Mouse (Mus musculus) limb, embryonic 12.5 days (tissue): ENCODE results near the gene Pcsk6. TPM values are rescaled to one million over a fixed set of nuclear protein-coding genes. Genes with fewer than 3 reads are reported as not detected.

Source experiments
- ATAC-seq: fragments of 200-750 bp; cut with Nextera tagmentation; 2 replicates; pipeline ENCODE4 v1.8.0; 2017; ENCODE audit warnings: low read depth, moderate TSS enrichment; ENCODE audit not compliant: insufficient number of reproducible peaks, insufficient read depth, low FRiP score, low TSS enrichment
- H3K27ac ChIP-seq: fragments of 300-500 bp; sonication (generic); 2 replicates; pipeline ENCODE4 v1.5.1; 2016; ENCODE audit warnings: mild to moderate bottlenecking, moderate library complexity
- H3K27me3 ChIP-seq: fragments of 300-500 bp; sonication (generic); 2 replicates; pipeline ENCODE4 v1.6.1; 2016; ENCODE audit warnings: mild to moderate bottlenecking, moderate library complexity
- H3K36me3 ChIP-seq: fragments of 300-500 bp; sonication (generic); 2 replicates; pipeline ENCODE4 v1.6.1; 2016; ENCODE audit warnings: mild to moderate bottlenecking, moderate library complexity
- H3K4me1 ChIP-seq: fragments of 300-500 bp; sonication (generic); replicated peaks from 2 replicates; pipeline ENCODE4 v1.6.1; 2016
- H3K4me2 ChIP-seq: fragments of 300-500 bp; sonication (generic); 2 replicates; pipeline ENCODE4 v1.6.1; 2016; ENCODE audit warnings: mild to moderate bottlenecking, moderate library complexity
- H3K4me3 ChIP-seq: fragments of 300-500 bp; sonication (generic); replicated peaks from 2 replicates; pipeline ENCODE4 v1.5.1; 2016; ENCODE audit warnings: mild to moderate bottlenecking
- H3K9ac ChIP-seq: fragments of 300-500 bp; sonication (generic); replicated peaks from 2 replicates; pipeline ENCODE4 v1.6.1; 2016; ENCODE audit warnings: mild to moderate bottlenecking, moderate library complexity
- H3K9me3 ChIP-seq: fragments of 300-500 bp; sonication (generic); 2 replicates; pipeline ENCODE4 v1.6.1; 2016; ENCODE audit warnings: mild to moderate bottlenecking, moderate library complexity
- WGBS: fragments of 180-500 bp; shearing (Covaris S2); methylation state at CpG from one replicate; pipeline ENCODE4 v1.1.7; 2016; 5-methylcytosine and 5-hydroxymethylcytosine counted together
- polyA plus RNA-seq: library from polyadenylated mRNA; unstranded; fragments of >200 nt; fragmentation: Nextera tagmentation; extraction: Ambion mirVana; gene quantifications from 2 replicates; pipeline ENCODE4 v1.2.1, GENCODE M21; 2016

Pcsk6 gene
- polyA plus RNA-seq, 1 experiment from 2014 or later: 6.1 TPM

DNA sequence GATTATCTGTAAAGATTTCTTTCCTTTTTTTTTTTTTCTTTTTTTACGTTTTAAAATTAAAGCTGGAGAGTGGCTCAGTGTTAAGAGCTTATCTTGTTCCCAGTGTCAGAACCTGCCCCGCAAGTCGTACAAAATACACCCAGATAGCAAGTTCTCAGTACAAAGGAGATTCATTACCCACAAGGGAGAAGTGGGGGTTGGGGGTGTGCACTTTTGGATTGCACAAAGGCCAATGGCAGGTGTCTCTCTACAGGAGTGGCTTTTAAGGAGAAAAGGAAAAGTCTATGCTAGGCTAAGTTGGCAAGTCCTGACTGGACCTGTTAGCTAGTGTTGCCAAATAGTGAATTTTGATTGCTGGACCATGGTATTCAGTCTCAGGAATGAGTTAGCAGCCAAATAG, 140.3 kb downstream of the Pcsk6 start:
- Histone ChIP-seq H3K27ac (no peak overlapping the region), H3K27me3 (no peaks in the 10 kb centered on the region), H3K9me3 (peaks cover 17% of the 10 kb centered on the region), H3K4me2 (no peak overlapping the region), H3K4me1 (peaks cover 11% of the 10 kb centered on the region), H3K4me3 (no peak overlapping the region), H3K36me3 (no peaks in the 10 kb centered on the region), H3K9ac (no peak overlapping the region)
- WGBS: 75% methylated on average over 3 of the region's 3 CpGs
- ATAC-seq: no peak

GRCm38 (mm10) chr7:66003447-66003846, 141.9 kb downstream of the Pcsk6 start:
- ATAC-seq: no peak
- peaks cover 14% of the 10 kb centered on the region for H3K4me1 ChIP-seq
- no peak overlapping the region for H3K4me3 ChIP-seq
- 81% methylated on average over 5 of the region's 5 CpGs for WGBS
- H3K27me3 ChIP-seq: no peaks in the 10 kb centered on the region
- H3K9ac ChIP-seq: no peak overlapping the region
- H3K9me3 ChIP-seq: 0 out of 2 replicates have a peak, but pooled peaks cover 10% of the 10 kb centered on the region
- H3K36me3 ChIP-seq: no peaks in the 10 kb centered on the region
- H3K4me2 ChIP-seq: no peak overlapping the region
- no peak overlapping the region for H3K27ac ChIP-seq

- Histone ChIP-seq H3K27me3 (no peaks in the 10 kb centered on the region), H3K4me2 (no peak overlapping the region), H3K36me3 (no peaks in the 10 kb centered on the region), H3K9me3 (0 out of 2 replicates have a peak, but pooled peaks cover 7% of the 10 kb centered on the region), H3K4me3 (no peak overlapping the region), H3K4me1 (peaks cover 14% of the 10 kb centered on the region), H3K9ac (no peak overlapping the region), H3K27ac (no peak overlapping the region)
- ATAC-seq: no peak; the same call in 1 of the 2 replicates
- WGBS: 43% methylated on average over 13 of the region's 13 CpGs
Observed at GRCm38 (mm10) chr7:66003865-66004638, 142.5 kb downstream of the Pcsk6 start.

GRCm38 (mm10) chr7:66005066-66005465, 143.5 kb downstream of the Pcsk6 start:
- Histone ChIP-seq H3K9ac (no peak overlapping the region), H3K4me1 (peaks cover 14% of the 10 kb centered on the region), H3K4me3 (no peak overlapping the region), H3K36me3 (no peaks in the 10 kb centered on the region), H3K27ac (no peak overlapping the region), H3K27me3 (no peaks in the 10 kb centered on the region), H3K4me2 (no peak overlapping the region), H3K9me3 (no peaks in the 10 kb centered on the region)
- no peak for ATAC-seq
- 86% methylated on average over 10 of the region's 10 CpGs for WGBS

GRCm38 (mm10) chr7:66008161-66008891, 146.8 kb downstream of the Pcsk6 start:
- peaks cover 42% of the 10 kb centered on the region for H3K4me1 ChIP-seq
- no peaks in the 10 kb centered on the region for H3K9me3 ChIP-seq
- H3K27ac ChIP-seq: no peak overlapping the region
- 63% methylated on average over 11 of the region's 11 CpGs for WGBS
- no peak for ATAC-seq
- H3K9ac ChIP-seq: no peak overlapping the region
- no peak overlapping the region for H3K4me3 ChIP-seq
- no peaks in the 10 kb centered on the region for H3K36me3 ChIP-seq
- H3K27me3 ChIP-seq: 0 out of 2 replicates have a peak, but pooled peaks cover 4% of the 10 kb centered on the region
- H3K4me2 ChIP-seq: no peak overlapping the region

DNA sequence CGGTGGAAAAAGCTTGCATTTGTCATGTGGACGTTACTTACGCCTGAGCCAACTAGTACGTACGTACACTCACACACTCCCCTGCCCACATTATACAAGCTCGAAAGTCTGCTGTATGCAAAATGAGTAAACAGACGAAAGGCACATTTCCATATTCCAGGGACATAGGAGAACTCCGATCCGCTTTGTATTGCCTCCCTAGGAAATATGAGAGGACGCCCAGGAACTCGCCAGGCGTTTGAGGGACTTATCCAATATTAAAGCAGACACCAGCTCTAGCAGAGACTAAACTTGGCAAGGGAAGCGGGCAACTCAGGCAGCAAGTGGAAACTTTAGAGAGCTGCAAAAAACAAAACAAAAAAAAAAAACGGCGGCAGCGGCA, 147.3 kb downstream of the Pcsk6 start:
- Histone ChIP-seq H3K4me2 (no peak overlapping the region), H3K9ac (no peak overlapping the region), H3K9me3 (no peaks in the 10 kb centered on the region), H3K36me3 (no peaks in the 10 kb centered on the region), H3K4me1 (peaks cover 42% of the 10 kb centered on the region), H3K27me3 (0 out of 2 replicates have a peak, but pooled peaks cover 4% of the 10 kb centered on the region), H3K27ac (no peak overlapping the region), H3K4me3 (no peak overlapping the region)
- no peak for ATAC-seq
- WGBS: 78% methylated on average over 16 of the region's 16 CpGs

DNA sequence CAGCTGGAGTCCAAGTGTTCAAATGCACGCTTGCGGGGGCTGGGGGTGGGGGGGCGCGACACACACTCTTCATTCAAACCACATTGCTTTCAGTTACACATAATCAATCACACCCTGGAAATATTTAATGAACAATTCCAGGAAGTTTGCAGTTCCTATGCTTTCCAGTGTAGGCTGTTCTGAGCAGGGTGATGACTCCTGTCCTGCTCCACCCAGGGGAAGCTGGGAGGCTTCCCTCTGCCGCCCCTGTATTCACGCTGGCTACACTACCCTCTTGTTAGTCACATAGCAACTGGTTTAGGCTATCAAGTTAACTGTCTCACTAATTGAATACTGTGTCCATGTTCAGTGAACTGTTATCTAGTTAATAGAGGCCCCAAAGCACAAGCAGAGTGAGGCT, 149.0 kb downstream of the Pcsk6 start:
- no peak for ATAC-seq
- Histone ChIP-seq H3K9me3 (no peaks in the 10 kb centered on the region), H3K27ac (no peak overlapping the region), H3K4me2 (no peak overlapping the region), H3K9ac (no peak overlapping the region), H3K4me3 (no peak overlapping the region), H3K36me3 (no peaks in the 10 kb centered on the region), H3K4me1 (peaks cover 46% of the 10 kb centered on the region), H3K27me3 (0 out of 2 replicates have a peak, but pooled peaks cover 4% of the 10 kb centered on the region)
- 59% methylated on average over 6 of the region's 6 CpGs for WGBS

GRCm38 (mm10) chr7:66027747-66028146, 166.2 kb downstream of the Pcsk6 start:
- no peaks in the 10 kb centered on the region for H3K27me3 ChIP-seq
- H3K36me3 ChIP-seq: no peaks in the 10 kb centered on the region
- 78% methylated on average over 2 of the region's 2 CpGs for WGBS
- no peaks in the 10 kb centered on the region for H3K9me3 ChIP-seq
- H3K4me2 ChIP-seq: no peak overlapping the region
- H3K27ac ChIP-seq: no peak overlapping the region
- no peak for ATAC-seq
- no peak overlapping the region for H3K9ac ChIP-seq
- H3K4me1 ChIP-seq: peaks cover 15% of the 10 kb centered on the region
- no peak overlapping the region for H3K4me3 ChIP-seq

DNA sequence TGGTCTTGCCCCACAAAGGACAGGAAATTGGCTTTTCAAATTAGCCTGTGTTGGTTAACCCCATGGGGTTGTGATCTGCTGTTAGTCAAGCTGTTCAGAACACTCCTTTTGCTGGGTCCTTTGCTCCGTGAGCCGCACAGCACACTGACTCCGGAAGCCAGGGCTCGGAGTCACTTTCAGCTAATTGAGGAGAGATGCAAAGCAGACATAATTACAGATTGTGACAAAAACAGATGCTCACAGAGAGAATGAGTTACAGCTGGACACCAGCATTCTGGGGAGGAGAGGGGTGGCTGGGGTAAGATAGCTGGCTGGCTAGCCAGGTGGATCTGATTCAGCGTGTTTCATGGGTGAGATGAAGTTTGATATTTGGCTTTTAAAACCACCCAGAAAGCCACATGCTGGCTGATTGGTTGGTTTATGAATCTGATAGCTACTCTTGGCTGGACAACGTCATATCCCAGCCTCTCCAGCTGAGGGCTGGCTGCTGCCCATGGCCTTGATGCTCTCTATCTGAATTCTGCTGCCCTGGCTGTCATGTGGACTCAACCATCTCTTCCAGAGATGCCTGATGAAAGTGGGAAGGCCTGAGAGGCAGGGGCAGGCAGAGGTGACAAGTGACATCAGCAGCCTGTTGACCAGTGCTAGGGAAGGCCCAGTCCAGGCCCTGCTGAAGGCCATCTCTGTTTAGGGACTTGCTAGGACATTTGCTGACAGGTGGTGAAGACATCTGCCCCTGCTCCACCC, 167.4 kb downstream of the Pcsk6 start:
- 14% methylated on average over 6 of the region's 6 CpGs for WGBS
- no peak for ATAC-seq
- Histone ChIP-seq H3K27ac (0 out of 2 replicates have a peak overlapping the region, but pooled peaks have one; percentile 20), H3K4me2 (no peak overlapping the region; the same call in 1 of the 2 replicates), H3K27me3 (no peaks in the 10 kb centered on the region), H3K4me3 (no peak overlapping the region), H3K9me3 (no peaks in the 10 kb centered on the region), H3K9ac (no peak overlapping the region), H3K4me1 (peaks cover 15% of the 10 kb centered on the region), H3K36me3 (no peaks in the 10 kb centered on the region)

DNA sequence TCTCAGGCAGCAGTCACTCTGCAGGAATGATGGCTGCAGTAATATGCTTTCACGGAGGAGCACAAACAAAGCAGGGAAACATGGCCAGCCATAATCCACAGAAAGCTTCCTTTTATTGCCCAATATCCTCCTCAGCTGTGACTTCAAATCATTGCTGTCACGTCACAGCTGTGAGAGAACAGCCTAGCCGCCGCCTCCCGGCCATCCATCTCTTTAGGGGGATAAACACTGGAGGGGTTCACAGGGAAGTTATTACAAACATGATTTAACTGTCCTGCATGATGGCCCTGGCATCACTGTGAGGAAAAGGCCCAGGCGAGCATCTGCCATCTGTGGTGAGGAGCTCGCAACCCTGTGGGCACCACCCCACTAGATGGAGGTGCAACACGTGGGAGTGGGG, 175.3 kb downstream of the Pcsk6 start:
- peaks cover 22% of the 10 kb centered on the region for H3K27me3 ChIP-seq
- H3K4me1 ChIP-seq: peaks cover 61% of the 10 kb centered on the region
- H3K27ac ChIP-seq: no peak overlapping the region
- WGBS: 48% methylated on average over 8 of the region's 8 CpGs
- no peak for ATAC-seq
- 0 out of 2 replicates have a peak overlapping the region, but pooled peaks have one; percentile 18 for H3K9ac ChIP-seq
- H3K36me3 ChIP-seq: no peaks in the 10 kb centered on the region
- H3K4me2 ChIP-seq: no peak overlapping the region
- no peak overlapping the region for H3K4me3 ChIP-seq
- H3K9me3 ChIP-seq: no peaks in the 10 kb centered on the region

DNA sequence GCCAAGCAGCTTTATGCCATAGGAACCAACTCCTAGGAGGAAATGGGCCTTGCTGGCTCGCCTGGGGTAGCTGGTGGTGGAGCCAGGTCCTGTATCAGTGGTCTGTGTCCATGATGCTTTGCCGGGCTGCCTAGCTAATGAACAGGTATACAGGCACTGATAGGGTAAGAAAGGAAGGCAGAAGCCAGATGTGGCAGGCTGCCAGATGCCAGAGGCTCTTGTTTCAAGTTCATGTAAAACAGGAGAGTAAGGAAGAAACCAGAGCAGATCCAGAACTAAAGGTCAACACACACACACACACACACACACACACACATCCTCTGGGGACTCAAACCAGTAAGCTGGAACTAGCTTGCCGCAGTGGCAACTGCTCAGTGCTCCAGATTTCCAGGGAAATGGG, 176.7 kb downstream of the Pcsk6 start:
- H3K4me1 ChIP-seq: peaks cover 62% of the 10 kb centered on the region
- H3K36me3 ChIP-seq: no peaks in the 10 kb centered on the region
- H3K9me3 ChIP-seq: no peaks in the 10 kb centered on the region
- H3K4me2 ChIP-seq: peak overlapping the region; percentile 50
- 36% methylated on average over 3 of the region's 3 CpGs for WGBS
- H3K27ac ChIP-seq: peak overlapping the region; percentile 66
- peaks cover 25% of the 10 kb centered on the region for H3K27me3 ChIP-seq
- no peak for ATAC-seq
- no peak overlapping the region for H3K4me3 ChIP-seq
- no peak overlapping the region for H3K9ac ChIP-seq
